Mouse (Mus musculus) MEL (cell line): ENCODE data around the gene Ppp1r37. TPM values are rescaled to one million over a fixed set of nuclear protein-coding genes. Genes with fewer than 3 reads are reported as not detected.
A peak's percentile ranks its signal among the peaks of the same experiment; 100 is the strongest.

Experiments used
- DNase-seq: peaks from one replicate; pipeline ENCODE4 v3.0.0; 2011; ENCODE audit warnings: low read depth, low spot score
- H3K27ac ChIP-seq: 2 replicates; pipeline ENCODE4 v1.5.1; 2012; ENCODE audit warnings: low read depth, mild to moderate bottlenecking, control low read depth, low read length, moderate library complexity; ENCODE audit not compliant: control insufficient read depth
- H3K27me3 ChIP-seq, 2 experiments: fragments of 150-350 bp in 1 of 2; sonication (generic) in 1 of 2; 2 replicates each; pipeline ENCODE4 v1.6.1; 2012; ENCODE audit warnings: low read length in 2 of 2, mild to moderate bottlenecking in 2 of 2, improper control_type of control experiment in 1 of 2, moderate library complexity in 1 of 2; ENCODE audit not compliant: insufficient read depth in 2 of 2, control insufficient read depth in 1 of 2
- H3K36me3 ChIP-seq, 2 experiments: 2 replicates each; pipeline ENCODE4 v1.6.1; 2012 to 2014; ENCODE audit warnings: low read length in 2 of 2, improper control_type of control experiment in 1 of 2, inconsistent platforms in 1 of 2, mild to moderate bottlenecking in 1 of 2; ENCODE audit not compliant: insufficient read depth in 2 of 2, control insufficient read depth in 1 of 2
- H3K4me1 ChIP-seq, 2 experiments: fragments of 150-350 bp in 1 of 2; sonication (generic) in 1 of 2; 2 replicates each; pipeline ENCODE4 v1.6.1; 2012; ENCODE audit warnings: low read length in 2 of 2, improper control_type of control experiment in 1 of 2, mild to moderate bottlenecking in 1 of 2; ENCODE audit not compliant: insufficient read depth in 2 of 2, control insufficient read depth in 1 of 2
- H3K4me3 ChIP-seq, 2 experiments: fragments of 150-350 bp in 1 of 2; sonication (generic) in 1 of 2; 2 replicates each; pipeline ENCODE4 v1.5.1; 2012; ENCODE audit warnings: low read depth in 2 of 2, low read length in 2 of 2, mild to moderate bottlenecking in 2 of 2, moderate library complexity in 2 of 2, control low read depth in 1 of 2, improper control_type of control experiment in 1 of 2; ENCODE audit not compliant: control insufficient read depth in 1 of 2, insufficient read depth in 1 of 2
- H3K79me2 ChIP-seq: 2 replicates; pipeline ENCODE4 v1.6.1; 2012; ENCODE audit warnings: mild to moderate bottlenecking, low read length, moderate library complexity; ENCODE audit not compliant: control insufficient read depth, poor library complexity, insufficient read depth
- H3K9ac ChIP-seq: 2 replicates; pipeline ENCODE4 v1.6.1; 2012; ENCODE audit warnings: low read depth, mild to moderate bottlenecking, control low read depth, low read length, moderate library complexity; ENCODE audit not compliant: control insufficient read depth, poor library complexity, severe bottlenecking
- H3K9me3 ChIP-seq: fragments of 150-350 bp; sonication (generic); replicated peaks from 2 replicates; pipeline ENCODE4 v1.6.1; 2012; ENCODE audit warnings: mild to moderate bottlenecking, low read length, improper control_type of control experiment, moderate library complexity; ENCODE audit not compliant: insufficient read depth
- BHLHE40 ChIP-seq: IDR thresholded peaks from 2 replicates; pipeline ENCODE4 v1.6.1; 2012; ENCODE audit warnings: low read depth, mild to moderate bottlenecking, inconsistent platforms, low read length, improper control_type of control experiment, borderline replicate concordance
- CHD2 ChIP-seq: IDR thresholded peaks from 2 replicates; pipeline ENCODE4 v1.6.1; 2011; ENCODE audit warnings: low read length, improper control_type of control experiment
- CTCF ChIP-seq, 3 experiments: IDR thresholded peaks in 2 of 3; conservative IDR thresholded peaks in 1 of 3; 2 replicates each; pipeline ENCODE4 v1.5.1; 2011 to 2012; ENCODE audit warnings: low read length in 3 of 3, low read depth in 2 of 3, mild to moderate bottlenecking in 2 of 3, improper control_type of control experiment in 1 of 3, inconsistent platforms in 1 of 3, mixed read lengths in 1 of 3, moderate library complexity in 1 of 3; ENCODE audit not compliant: control insufficient read depth in 1 of 3, insufficient read depth in 1 of 3, poor library complexity in 1 of 3, severe bottlenecking in 1 of 3
- ETS1 ChIP-seq: IDR thresholded peaks from 2 replicates; pipeline ENCODE4 v1.6.1; 2012; ENCODE audit warnings: low read depth, mild to moderate bottlenecking, inconsistent platforms, low read length, improper control_type of control experiment, moderate library complexity
- GATA1 ChIP-seq: IDR thresholded peaks from 2 replicates; pipeline ENCODE4 v1.6.1; 2011; ENCODE audit warnings: low read depth, low read length, improper control_type of control experiment
- JUND ChIP-seq: IDR thresholded peaks from 2 replicates; pipeline ENCODE4 v1.6.1; 2011; ENCODE audit warnings: low read depth, mild to moderate bottlenecking, improper control_type of control experiment, low read length
- KAT2A ChIP-seq: conservative IDR thresholded peaks from 2 replicates; pipeline ENCODE4 v1.6.1; 2012; ENCODE audit warnings: low read depth, low read length, improper control_type of control experiment, inconsistent platforms
- MYB ChIP-seq: IDR thresholded peaks from 2 replicates; pipeline ENCODE4 v1.6.1; 2011; ENCODE audit warnings: mild to moderate bottlenecking, low read depth, low read length, improper control_type of control experiment
- NELFE ChIP-seq: IDR thresholded peaks from 2 replicates; pipeline ENCODE4 v1.6.1; 2011; ENCODE audit warnings: low read depth, low read length, improper control_type of control experiment
- NRF1 ChIP-seq: IDR thresholded peaks from 2 replicates; pipeline ENCODE4 v1.6.1; 2014; ENCODE audit warnings: low read depth, mild to moderate bottlenecking, inconsistent platforms, low read length, improper control_type of control experiment, moderate library complexity; ENCODE audit not compliant: poor library complexity, insufficient read depth, severe bottlenecking
- POLR2AphosphoS5 ChIP-seq: IDR thresholded peaks from 2 replicates; pipeline ENCODE4 v1.6.1; 2012; ENCODE audit warnings: low read depth, borderline replicate concordance, mild to moderate bottlenecking, inconsistent platforms, low read length, moderate library complexity, mixed read lengths
- SIN3A ChIP-seq: IDR thresholded peaks from 2 replicates; pipeline ENCODE4 v1.6.1; 2012; ENCODE audit warnings: low read length, improper control_type of control experiment, inconsistent platforms
- TAL1 ChIP-seq: IDR thresholded peaks from 2 replicates; pipeline ENCODE4 v1.6.1; 2012; ENCODE audit warnings: mild to moderate bottlenecking, inconsistent platforms, low read length, moderate library complexity, mixed read lengths
- USF1 ChIP-seq: IDR thresholded peaks from 2 replicates; pipeline ENCODE4 v1.6.1; 2014; ENCODE audit warnings: low read depth, mild to moderate bottlenecking, inconsistent platforms, low read length, improper control_type of control experiment, moderate library complexity
- ZC3H11A ChIP-seq: IDR thresholded peaks from 2 replicates; pipeline ENCODE4 v1.6.1; 2012; ENCODE audit warnings: low read depth, mild to moderate bottlenecking, inconsistent platforms, low read length, improper control_type of control experiment
- ZMIZ1 ChIP-seq: IDR thresholded peaks from 2 replicates; pipeline ENCODE4 v1.6.1; 2012; ENCODE audit warnings: low read depth, mild to moderate bottlenecking, inconsistent platforms, low read length, improper control_type of control experiment, moderate library complexity
- polyA plus RNA-seq, 2 experiments: library from polyadenylated mRNA; stranded (reverse) in 1 of 2; unstranded in 1 of 2; fragments of >175 nt in 1 of 2; fragments of >200 nt in 1 of 2; gene quantifications; 2 replicates each; pipeline versions ENCODE4 v1.2.1 to v1.2.4; 2012; ENCODE audit warnings: low replicate concordance in 2 of 2, low read depth in 1 of 2; ENCODE audit not compliant: insufficient read length in 2 of 2, insufficient read depth in 1 of 2, missing spikeins in 1 of 2
- total RNA-seq: library from RNA; depleted of rRNA; stranded (reverse); fragments of 300-350 nt; gene quantifications from 2 replicates; pipeline ENCODE4 v1.2.3, GENCODE M21; 2012

The Ppp1r37 gene
- total and polyA plus RNA-seq, 3 experiments, result 13.6 to 29.0 TPM; not detected in 1

DNA sequence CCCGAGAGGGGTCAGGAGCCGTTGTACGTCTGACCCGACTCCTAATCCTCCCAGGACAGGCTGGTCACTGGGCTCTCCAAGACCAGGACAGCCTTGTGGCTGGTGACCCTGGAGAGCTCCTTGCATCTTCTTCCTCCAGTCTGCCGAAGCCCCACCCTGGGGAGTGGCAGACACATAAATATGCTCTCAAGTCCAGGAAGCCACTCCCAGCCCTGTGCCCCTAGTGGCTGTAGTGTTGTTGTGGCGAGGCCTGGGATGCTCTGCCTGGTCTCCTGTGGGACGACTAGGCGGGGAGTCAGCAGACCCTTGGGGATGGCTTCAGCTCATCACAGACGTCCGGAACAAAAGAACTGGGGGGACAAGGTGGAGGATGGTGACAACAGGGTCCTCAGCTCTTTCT is 31.8 kb downstream of the Ppp1r37 start:
- no peak overlapping the region for H3K27ac ChIP-seq
- H3K9me3 ChIP-seq, result no peaks in the 10 kb centered on the region
- TF ChIP-seq CTCF (IDR thresholded peaks at IDR 0.05 in 2 of 3, conservative IDR thresholded peaks at IDR 0.05 in 1 of 3; ENCODE audit: control insufficient read depth in 1 of 3, insufficient read depth in 1 of 3, low read depth in 2 of 3, low read length in 3 of 3, poor library complexity in 1 of 3, severe bottlenecking in 1 of 3), result peak in 1 of 3 experiments; percentile 18; a peak in 1 of 6 replicates
- TF ChIP-seq NRF1, result no peak
- no peak for TF ChIP-seq CHD2
- no peak for TF ChIP-seq ETS1
- no peaks in the 10 kb centered on the region for H3K79me2 ChIP-seq
- H3K36me3 ChIP-seq, result peaks cover 0 to 6% of the 10 kb centered on the region in 2 experiments; a peak in 2 of 4 replicates
- no peak overlapping the region for H3K4me3 ChIP-seq
- DNase-seq, result peak; percentile 39
- H3K4me1 ChIP-seq, result no peaks in the 10 kb centered on the region
- no peaks in the 10 kb centered on the region for H3K27me3 ChIP-seq
- H3K9ac ChIP-seq, result no peak overlapping the region

GRCm38 (mm10) chr7:19525105-19525481 is 37.8 kb downstream of the Ppp1r37 start:
- no peaks in the 10 kb centered on the region for H3K9me3 ChIP-seq
- H3K27me3 ChIP-seq, result no peaks in the 10 kb centered on the region
- H3K4me3 ChIP-seq, result no peak overlapping the region
- no peak for TF ChIP-seq USF1
- TF ChIP-seq, all 39 proteins: peak for 0
- Histone ChIP-seq H3K79me2 (no peaks in the 10 kb centered on the region; the same call in 1 of the 2 replicates), H3K4me1 (peaks cover 0 to 4% of the 10 kb centered on the region in 2 experiments; a peak in 2 of 4 replicates), H3K36me3 (no peaks in the 10 kb centered on the region), H3K9ac (no peak overlapping the region), H3K27ac (no peak overlapping the region)
- no peak for DNase-seq

GRCm38 (mm10) chr7:19524420-19525104 is 38.3 kb downstream of the Ppp1r37 start:
- TF ChIP-seq KAT2A, result no peak
- no peak for TF ChIP-seq GATA1
- no peak for TF ChIP-seq BHLHE40
- TF ChIP-seq USF1, result no peak
- TF ChIP-seq POLR2AphosphoS5, result no peak
- TF ChIP-seq ZMIZ1, result no peak
- no peak for TF ChIP-seq NELFE
- TF ChIP-seq MYB, result no peak
- TF ChIP-seq JUND, result no peak
- TF ChIP-seq ZC3H11A, result no peak
- TF ChIP-seq TAL1, result no peak
- TF ChIP-seq SIN3A, result no peak
- no peaks in the 10 kb centered on the region for H3K36me3 ChIP-seq
- DNase-seq, result no peak
- H3K27ac ChIP-seq, result no peak overlapping the region
- H3K9ac ChIP-seq, result no peak overlapping the region
- H3K9me3 ChIP-seq, result no peaks in the 10 kb centered on the region
- peaks cover 2% of the 10 kb centered on the region; the same call in 1 of the 2 replicates for H3K79me2 ChIP-seq
- H3K4me1 ChIP-seq, result peaks cover 0 to 4% of the 10 kb centered on the region in 2 experiments; a peak in 2 of 4 replicates
- H3K4me3 ChIP-seq, result no peak overlapping the region
- no peaks in the 10 kb centered on the region for H3K27me3 ChIP-seq
